Mouse (Mus musculus) gonadal fat pad, adult 2 months (tissue): ENCODE measurements around the gene Mov10. TPM values are rescaled to one million over a fixed set of nuclear protein-coding genes. Genes with fewer than 3 reads are reported as not detected.

Experiments used
- DNase-seq: peaks from one replicate; pipeline ENCODE4 v3.0.0-alpha.2; 2012; ENCODE audit warnings: low read depth
- polyA plus RNA-seq: library from polyadenylated mRNA; depleted of rRNA; stranded (reverse); fragments of >200 nt; gene quantifications from 2 replicates; pipeline ENCODE4 v1.2.3, GENCODE M21; 2012

The Mov10 gene
- polyA plus RNA-seq, 1 experiment: 8.1 TPM

GRCm38 (mm10) chr3:104805539-104805938 is 12.8 kb downstream of the Mov10 start:
- no peak for DNase-seq

GRCm38 (mm10) chr3:104804312-104804711 is 14.1 kb downstream of the Mov10 start:
- no peak for DNase-seq

- no peak for DNase-seq
Measured at GRCm38 (mm10) chr3:104801481-104801880, 16.9 kb downstream of the Mov10 start.

- DNase-seq: no peak
Measured at GRCm38 (mm10) chr3:104800681-104801080, 17.7 kb downstream of the Mov10 start.

GRCm38 (mm10) chr3:104796430-104797082 is 21.8 kb downstream of the Mov10 start:
- DNase-seq: no peak

GRCm38 (mm10) chr3:104795661-104796340 is 22.6 kb downstream of the Mov10 start:
- DNase-seq: no peak

- DNase-seq: no peak
Measured at GRCm38 (mm10) chr3:104794953-104795470, 23.4 kb downstream of the Mov10 start.

- no peak for DNase-seq
Measured at GRCm38 (mm10) chr3:104793871-104794828, 24.2 kb downstream of the Mov10 start.

GRCm38 (mm10) chr3:104792360-104793270 is 25.7 kb downstream of the Mov10 start:
- no peak for DNase-seq

- no peak for DNase-seq
Measured at GRCm38 (mm10) chr3:104791671-104792070, 26.7 kb downstream of the Mov10 start.

GRCm38 (mm10) chr3:104791017-104791416 is 27.3 kb downstream of the Mov10 start:
- DNase-seq: no peak

- DNase-seq: no peak
Measured at GRCm38 (mm10) chr3:104790401-104790937, 27.9 kb downstream of the Mov10 start.

GRCm38 (mm10) chr3:104789822-104790221 is 28.5 kb downstream of the Mov10 start:
- DNase-seq: no peak

GRCm38 (mm10) chr3:104789312-104789605 is 29.1 kb downstream of the Mov10 start:
- no peak for DNase-seq

- no peak for DNase-seq
Measured at GRCm38 (mm10) chr3:104788561-104789311, 29.6 kb downstream of the Mov10 start.

GRCm38 (mm10) chr3:104788075-104788474 is 30.3 kb downstream of the Mov10 start, which contains the start of gene Rhoc:
TSS of gene Rhoc (plus strand) at chr3:104788375.
- DNase-seq: no peak

- no peak for DNase-seq
Measured at GRCm38 (mm10) chr3:104785284-104785683, 33.1 kb downstream of the Mov10 start.

GRCm38 (mm10) chr3:104783971-104784500 is 34.3 kb downstream of the Mov10 start:
- no peak for DNase-seq

- no peak for DNase-seq
Measured at GRCm38 (mm10) chr3:104782061-104782681, 36.2 kb downstream of the Mov10 start.
